Mouse (Mus musculus): ENCODE data around the gene Ptrh1.

The Ptrh1 gene

DNA sequence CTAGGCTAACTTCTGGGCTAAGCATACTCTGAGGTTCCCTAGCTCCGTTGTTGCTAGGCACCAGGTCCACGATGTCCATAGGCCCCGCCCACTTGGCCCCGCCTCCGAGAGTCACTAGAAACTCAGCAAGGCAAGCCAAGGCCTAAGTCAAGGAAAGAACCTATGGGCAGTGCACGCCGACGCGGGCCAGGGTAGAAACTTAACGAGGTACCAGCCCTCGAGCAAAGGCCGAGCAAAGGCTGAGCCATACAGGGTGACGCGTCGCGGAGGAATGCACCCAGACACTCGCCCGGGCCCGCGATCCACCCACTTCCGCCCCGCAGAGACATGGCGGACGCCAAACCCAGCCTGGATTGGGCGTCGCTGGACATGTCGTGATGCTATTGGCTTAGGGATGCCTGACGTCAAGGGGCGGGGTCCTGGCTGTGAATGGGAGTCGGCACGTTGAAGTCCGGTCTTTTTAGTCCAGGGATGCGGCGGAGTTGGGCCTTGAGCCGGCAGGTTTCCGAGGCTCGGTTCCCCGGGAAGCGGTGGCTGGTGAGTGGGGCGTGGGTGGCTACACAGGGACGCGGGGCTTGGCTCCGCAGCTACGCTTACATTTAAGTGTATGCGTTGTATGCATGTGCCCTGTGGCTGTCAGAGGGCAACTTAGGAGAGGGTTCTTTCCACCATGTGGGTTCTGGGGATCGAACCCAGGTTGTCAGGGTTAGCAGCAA, at the start of gene Ptrh1, which contains the start of gene Ttc16:
Ptrh1 (plus strand) TSS at position 428 of the 716 bp plus-strand sequence.
Ttc16 (minus strand) TSS at position 275 of the 716 bp plus-strand sequence.
- peak; percentile 96 for DNase-seq

DNA sequence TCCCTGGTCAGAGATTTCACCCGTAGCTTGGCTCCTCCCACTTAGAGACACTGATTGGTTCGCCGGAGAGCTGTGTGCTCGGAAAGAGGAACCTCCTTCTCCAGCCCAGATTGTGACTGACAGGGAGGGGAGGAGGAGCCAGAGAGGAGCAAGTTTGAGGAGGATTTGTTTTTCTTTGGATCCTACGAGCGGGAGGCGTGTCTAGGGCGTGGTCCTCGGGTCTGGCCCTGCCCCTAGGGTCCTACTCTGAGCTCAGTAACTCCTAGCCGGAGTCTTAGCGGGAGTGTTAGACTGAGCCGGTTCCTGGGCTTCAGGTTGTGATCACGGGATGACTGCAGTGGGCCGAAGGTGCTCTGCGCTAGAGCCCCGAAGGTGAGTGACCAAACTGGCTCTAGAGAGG, 48.2 kb upstream of the Ptrh1 start:
- DNase-seq, result peak; percentile 83

DNA sequence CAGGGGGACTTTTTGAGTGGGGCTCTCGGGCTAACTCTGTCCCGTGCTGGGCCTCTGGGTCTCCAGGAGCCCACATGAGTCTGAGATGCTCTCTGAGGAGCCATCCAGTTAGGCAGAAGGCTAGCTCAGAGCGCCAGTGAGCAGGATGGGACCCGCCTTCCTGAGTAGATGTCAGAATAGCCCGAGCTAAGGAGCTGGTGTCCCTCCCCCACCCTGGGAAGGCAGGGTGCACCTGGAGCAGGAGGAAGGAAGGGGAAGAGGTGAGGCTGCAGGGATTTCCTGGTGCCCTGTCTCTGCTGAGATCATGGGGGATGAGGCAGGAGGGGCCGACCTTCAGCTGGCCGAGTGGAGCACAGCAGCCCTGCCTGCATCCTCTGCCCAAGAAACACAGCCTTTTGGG, 47.1 kb upstream of the Ptrh1 start:
- no peak for DNase-seq

DNA sequence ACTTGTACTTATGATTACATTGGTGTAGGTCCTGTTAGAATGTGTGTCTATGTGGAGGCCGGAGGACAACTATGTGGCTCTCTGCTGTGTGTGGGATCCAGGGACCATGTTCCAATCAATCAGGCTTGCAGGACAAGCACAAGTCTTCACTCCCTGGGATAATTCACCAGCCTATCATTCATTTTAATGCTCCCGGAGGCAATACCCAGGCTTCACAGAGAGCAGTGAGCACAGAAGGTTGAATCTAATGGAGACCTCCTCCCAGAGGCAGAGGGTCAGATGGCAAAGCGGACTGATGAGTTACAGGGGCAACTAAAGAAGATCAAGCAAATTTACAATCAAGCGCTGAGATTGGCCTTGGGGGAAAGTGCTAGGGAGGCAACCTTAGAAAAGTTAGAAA, 46.0 kb upstream of the Ptrh1 start:
- no peak for DNase-seq

DNA sequence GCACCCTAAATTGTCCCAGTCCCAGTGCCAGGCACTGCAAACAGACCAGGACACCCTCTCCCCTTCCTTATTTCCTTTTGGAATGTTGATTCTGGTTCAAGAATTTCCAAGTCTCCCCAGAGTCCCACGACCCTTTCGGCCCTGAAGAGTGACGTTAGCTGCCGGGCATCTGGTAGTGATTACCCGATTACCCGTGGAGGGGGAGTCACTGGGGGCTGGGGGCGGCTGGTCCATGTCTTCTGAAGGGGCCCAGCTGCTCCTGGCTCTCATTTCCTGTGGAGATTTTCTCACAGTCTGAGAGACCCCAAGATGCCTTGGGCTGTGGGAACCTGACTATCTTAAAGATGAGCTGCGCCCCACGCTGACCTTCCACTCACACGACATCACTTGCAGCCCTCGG, 44.7 kb upstream of the Ptrh1 start:
- no peak for DNase-seq

DNA sequence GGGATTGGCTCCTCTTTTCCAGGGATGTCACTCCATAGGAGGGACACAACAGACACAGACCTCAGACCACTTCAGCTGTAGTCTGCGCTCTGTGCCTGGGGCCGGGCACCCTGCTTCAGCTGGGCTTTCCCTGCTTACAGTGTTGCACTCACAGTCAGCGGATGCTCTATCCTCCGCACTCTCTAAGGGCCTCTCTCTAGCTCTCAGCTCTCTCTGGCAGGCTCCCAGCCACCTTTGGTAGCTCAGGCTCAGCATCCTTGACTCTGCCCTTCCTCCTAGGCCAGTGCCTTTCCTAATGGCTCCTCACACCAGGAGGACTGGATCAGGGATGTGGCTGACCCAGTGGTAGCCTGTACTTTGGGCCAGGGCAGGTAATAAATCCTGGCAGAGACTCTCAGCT, 43.7 kb upstream of the Ptrh1 start:
- DNase-seq, result no peak

DNA sequence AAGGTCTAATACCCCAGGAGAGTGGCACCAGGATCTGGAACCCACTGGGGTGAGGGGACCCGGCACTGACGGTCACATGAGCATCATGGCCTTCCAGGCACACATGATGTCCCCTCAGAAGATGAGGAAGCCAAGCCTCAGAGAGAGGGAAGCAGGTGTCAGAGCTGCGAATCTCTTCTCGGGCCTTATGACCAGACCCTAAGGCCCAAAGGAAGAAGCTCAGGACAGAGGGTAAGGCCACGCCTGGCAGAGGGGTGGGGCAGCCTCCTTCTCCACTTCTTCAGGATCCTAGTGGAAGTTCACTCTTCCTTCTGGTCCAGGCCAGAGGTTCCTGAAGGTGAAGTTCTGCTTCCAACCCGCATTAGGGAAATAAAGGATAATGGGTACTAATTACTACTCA, 42.9 kb upstream of the Ptrh1 start:
- no peak for DNase-seq

DNA sequence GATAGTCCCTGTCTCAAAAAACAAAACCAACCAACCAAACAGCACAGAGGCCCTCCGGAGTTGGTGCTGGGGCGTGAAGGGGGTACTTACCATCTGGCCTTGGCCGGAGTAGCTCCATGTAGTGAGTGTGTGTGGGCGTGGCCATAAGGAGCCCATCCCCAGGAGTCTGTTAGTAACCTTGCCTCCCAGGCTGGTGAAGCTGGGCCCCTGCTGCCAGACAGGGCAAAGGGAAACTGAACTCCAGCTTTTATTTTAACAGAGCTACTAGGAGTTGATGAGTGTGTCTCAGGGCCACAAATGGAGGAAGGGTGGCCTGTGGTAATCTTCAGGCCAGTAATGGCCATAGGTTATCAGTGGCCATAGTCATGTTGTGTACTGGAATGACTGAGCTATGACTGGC, 41.1 kb upstream of the Ptrh1 start:
- DNase-seq, result no peak

DNA sequence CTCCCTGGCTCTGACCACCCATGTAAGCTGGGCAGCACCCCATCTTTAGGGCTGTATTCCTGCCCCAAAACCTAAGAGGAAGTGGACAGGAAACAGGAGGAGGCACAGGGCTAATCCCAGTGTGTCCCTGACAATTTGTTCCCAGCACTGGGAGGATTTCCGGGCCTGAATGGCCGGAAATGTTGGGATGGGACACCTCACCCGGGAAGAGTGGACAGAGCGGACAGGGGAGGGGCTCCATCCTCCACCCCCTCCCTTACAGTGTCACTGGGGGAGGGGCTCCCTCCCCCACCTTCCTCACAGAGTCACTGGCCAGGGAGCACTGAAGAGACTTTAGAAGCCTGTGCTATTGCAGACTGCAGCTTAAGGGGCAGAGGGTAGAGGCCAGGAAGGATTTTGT, 40.7 kb upstream of the Ptrh1 start:
- DNase-seq, result no peak

DNA sequence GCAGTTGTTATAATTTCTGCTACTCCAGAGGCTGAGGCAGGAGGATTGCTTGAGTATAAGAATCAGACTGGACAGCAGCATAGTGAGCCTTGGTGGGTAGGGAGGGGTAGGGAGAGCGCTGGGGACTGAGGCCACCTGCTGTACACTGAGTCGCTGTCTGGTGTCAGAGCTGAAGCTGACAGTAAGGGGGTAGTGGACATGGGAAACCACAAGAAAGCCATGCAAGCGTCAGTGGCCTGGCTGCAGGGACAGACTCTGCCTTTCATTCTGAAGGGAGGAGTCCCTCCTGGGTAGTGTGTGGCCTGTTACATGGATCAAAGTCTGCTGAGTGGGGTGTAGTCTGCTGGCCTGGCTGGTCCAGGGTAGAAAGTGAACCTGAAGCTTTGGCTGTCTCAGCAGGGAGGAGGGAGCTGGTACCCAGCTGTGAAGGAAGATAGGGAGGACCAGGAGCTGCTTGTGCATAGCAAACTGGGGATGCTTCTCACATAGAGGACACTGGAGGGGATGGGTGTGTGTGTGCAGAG, 39.2 kb upstream of the Ptrh1 start:
- no peak for DNase-seq

DNA sequence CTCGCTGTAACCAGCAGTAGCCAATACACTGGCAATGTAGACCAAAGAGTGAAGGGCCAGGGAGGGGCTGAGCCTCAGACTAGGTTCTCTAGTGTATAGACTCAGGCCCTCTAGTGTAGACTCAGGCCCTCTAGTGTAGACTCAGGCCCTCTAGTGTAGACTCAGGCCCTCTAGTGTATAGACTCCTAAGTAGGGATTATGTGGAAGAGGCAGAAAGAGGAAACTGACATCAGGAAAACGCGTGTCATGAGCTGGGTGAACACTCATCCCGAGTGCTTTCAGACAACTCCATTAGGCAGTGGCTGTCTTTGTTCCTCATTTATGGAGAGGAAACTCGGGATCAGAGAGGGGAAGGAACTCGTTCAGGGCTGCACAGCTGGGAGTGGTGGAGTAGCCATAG, 38.6 kb upstream of the Ptrh1 start:
- DNase-seq, result no peak

DNA sequence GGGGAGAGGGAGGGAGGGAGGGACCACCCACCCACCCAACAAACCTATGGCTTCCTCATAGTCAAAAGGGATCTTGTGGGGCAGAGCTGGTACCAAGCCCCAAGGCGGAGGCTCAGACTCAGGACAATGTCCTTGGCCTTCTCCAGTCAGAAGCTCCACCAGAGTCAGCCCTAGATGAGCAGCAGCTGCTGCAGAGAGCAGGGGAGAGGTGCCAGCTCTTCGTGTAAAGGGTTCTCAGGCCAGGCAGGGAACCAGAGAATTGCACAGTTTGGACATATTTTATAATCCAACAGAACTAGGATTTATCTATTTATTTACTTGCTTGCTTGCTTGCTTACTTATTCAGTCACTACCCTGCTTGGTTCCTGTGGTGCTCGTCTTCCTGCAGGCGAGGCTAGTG, 36.3 kb upstream of the Ptrh1 start:
- no peak for DNase-seq

DNA sequence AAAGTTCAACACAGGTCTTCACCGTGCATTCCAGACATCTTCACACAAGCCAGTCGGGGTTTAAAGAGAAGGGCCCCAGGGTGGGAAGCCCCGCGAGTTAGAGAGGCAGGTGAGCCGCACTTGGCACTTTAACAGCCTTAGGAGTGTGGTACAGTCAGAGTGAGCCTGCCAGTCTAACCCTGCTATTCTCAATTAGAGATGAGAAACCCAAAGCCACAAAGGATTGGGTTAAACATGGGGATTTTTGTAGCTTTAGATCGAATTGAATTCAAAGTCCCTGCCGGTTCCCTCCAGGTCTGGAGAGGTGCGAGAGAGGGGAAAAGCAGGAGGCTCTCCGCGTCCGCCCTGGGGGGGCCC, 34.7 kb upstream of the Ptrh1 start, which contains the start of gene 6330409D20Rik:
6330409D20Rik (minus strand) TSS at position 101 of the 357 bp plus-strand sequence.
- DNase-seq, result no peak

DNA sequence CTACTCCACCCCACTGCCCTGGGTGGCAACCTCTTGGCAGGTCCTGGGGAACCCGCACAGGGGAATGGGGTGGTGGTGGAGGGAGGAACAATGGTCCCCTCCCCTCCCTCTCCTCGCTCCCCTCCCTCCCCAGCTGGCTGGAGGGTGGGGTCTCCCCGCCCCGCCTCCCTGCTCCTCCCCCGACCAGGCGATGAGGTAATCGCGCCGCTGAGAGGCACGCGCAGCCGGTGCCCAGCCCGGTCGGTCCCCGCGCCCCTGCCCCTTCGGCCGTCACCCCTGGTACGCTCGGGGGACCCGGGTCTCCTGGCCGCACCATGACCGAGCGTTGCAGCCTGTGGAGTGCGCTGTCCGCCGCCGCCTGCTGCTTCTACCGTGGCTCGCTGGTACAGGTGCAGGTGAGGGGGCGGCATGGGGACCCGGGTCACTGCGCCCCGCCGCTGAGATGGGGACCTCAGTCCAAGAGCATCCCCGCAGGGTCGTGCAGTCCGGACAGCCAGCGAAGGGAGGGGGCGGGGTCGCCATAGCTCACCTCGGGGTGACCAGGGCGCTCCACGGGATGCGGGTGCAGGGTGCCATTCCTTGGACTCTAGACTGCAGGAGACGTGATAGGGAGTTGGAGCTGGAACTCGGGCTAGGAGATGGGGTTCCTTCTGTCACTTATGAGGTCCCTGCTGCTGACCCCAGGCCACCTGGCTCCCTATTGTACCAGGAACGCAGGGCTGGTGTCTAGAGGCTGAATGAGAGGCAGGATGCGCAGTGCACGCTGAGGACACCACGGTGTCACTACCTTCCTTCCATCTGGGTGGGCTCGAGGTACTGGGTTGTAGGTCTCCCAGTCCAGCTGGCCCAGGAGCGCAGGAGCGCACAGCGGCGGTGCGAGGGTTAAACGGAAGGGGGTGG, 34.1 kb upstream of the Ptrh1 start:
- DNase-seq, result peak; percentile 72

DNA sequence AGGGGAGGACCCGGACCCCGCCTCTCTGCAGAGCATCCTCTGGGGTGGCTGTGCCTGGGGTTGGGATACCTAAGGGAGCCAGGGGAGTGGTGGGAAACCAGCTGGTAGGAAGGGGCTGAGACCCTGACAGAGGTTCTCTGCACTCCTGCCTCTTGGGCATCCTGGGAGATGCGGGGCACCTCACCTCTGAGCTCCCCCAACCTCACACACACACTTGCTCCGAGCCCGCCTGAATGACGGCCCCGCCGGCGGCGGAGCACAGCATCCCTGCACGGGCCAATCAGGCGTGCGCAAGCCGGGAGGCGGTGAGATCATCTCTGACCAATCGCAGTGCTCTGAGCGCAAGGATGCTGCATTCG, 33.4 kb upstream of the Ptrh1 start:
- peak; percentile 89 for DNase-seq

DNA sequence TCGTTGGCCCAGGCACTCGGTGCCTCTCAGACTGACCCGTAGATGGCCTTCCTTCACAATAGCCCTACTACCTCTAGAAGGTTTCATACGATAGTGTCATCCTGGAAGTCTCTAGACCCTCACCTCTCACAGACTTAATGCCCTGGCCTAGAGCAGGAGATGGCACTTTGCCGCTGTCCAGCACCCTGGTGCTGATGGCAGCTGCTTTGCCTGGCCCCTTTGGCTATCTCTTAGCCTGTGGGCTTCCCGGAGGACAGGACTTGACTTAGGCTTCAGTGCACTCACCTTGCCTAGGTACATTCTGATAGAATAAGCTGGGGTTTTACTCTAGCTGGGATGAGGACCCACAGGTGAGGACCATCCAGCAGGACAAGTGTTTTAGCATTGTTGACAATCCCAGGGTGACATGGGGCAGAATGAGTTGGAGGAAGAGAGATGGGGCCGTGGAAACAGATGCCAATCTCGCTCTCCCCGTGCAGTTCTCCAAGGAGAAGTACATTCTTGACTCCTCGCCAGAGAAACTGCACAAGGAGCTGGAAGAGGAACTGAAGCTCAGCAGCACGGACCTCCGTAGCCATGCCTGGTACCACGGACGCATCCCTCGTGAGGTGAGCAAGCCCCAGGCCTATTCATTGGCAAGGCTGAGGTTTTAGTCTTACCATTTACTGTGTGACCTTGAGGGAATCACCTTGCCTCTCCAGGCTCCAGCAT, 31.2 kb upstream of the Ptrh1 start:
- DNase-seq, result no peak

DNA sequence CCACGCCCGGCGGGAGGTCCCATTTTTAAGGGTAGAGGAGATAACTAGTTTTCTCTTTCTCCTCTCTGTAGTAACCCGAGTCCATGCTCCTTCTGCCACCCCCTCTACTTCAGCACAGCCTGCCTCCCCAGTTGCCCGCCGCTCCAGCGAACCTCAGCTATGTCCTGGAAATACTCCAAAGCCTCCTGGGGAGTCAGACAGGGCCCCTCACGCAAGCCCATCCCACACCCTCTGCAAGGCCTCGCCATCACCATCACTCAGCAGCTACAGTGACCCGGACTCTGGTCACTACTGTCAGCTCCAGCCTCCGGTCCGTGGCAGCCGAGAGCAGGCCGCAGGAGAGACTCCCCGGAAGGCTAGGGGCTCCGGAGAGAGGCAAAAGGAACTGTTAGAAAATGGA, 26.5 kb upstream of the Ptrh1 start:
- DNase-seq, result no peak

DNA sequence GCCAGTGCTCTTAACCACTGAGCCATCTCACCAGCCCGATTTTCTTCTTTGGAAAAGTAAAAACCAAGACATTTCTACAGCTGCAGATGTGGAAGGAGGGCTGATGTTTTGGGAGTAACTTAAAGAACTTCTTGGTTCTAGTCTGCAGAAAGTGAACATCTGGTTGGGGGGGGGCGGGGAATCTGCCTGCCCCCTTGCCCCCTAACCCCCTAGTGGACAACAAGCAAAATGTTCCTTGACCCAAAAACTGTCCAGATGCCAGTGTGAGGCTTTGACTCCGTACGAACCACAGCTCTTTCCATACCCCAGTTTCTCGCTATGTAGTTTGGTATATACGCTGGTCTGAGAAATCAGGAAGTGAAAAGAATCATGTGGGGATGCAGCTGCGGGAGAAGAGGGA, 25.4 kb upstream of the Ptrh1 start:
- no peak for DNase-seq

DNA sequence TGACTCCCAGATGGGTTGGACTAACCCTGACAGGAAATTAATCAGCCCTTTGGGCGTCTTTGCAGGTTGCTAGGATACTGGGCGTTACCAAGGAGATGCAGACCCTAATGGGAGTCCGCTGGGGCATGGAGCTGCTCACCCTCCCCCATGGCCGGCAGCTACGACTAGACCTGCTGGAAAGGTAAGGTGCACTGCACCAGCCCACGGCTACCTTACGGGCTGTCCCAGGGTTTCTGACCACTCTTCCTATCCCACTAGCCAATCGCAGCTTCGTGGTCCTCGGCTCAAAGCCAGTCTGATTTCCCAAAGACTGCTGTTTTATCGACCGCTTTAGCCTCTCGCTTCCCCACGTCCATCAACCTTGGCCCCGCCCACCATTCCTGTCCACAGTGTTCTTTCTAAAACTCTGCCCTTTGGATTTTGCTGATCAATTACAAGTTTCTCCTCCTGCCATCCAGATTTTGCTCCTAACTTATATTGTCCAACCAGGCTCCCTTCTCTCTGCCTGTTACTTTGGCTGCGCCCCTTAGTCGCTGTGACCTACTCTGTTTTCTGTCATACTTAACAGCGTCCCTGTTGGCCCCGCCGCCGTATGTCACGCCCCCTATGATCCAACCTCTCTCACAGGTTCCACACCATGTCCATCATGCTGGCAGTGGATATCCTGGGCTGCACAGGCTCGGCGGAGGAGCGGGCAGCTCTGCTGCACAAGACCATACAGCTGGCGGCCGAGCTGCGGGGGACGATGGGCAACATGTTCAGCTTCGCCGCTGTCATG, 24.5 kb upstream of the Ptrh1 start:
- no peak for DNase-seq

DNA sequence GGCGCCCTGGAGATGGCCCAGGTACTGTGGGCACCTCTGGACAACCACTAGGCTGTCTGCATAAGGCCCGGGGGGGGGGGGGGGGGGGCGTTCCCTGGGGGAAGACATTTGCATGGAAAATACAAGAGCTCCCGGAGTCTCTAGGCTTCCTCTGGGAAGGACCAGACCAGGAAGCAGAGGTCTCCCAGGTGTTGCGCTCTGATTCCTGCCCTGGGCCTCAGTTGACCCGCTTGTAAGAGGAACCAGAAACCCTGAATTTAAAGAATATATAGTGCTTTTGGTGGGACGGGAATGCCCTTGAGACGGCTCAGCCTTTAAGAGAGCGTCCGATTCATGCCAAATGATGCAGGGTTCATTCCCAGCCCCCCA, 23.9 kb upstream of the Ptrh1 start:
- no peak for DNase-seq

DNA sequence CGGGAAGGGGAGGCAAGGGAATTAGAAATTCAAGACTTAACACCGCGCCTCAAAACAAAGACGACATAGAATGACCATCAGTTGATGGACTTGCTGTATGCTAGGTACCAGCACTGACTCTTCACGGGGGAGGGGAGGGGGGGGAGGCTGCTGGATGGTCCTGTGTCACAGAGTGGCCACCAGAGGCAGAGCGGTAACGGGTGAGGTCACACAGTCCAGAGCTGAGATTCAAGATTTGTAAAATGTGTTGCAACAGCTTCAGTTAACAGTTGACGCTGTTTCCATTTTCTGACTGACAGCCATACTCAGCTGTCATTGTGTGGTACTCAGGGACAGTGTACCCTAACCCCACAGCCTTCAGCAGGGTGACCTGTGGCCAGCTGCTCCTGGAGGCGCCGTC, 23.4 kb upstream of the Ptrh1 start:
- no peak for DNase-seq

DNA sequence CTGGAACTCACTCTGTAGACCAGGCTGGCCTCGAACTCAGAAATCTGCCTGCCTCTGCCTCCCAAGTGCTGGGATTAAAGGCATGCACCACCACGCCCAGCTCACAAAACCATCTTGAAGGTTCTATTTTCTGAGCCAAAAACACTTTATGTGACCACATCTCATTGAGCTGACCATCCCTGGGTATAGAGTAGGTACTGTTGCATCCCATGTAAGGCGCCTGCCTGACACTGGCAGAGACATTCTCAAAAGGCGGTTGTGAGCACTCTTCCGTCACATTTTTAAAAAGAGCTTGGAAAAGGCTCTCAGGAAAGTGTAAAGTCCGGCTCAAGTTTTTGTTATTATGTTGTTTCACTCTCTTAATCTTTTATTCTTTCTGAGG, 18.9 kb upstream of the Ptrh1 start:
- no peak for DNase-seq
